Mouse (Mus musculus): ENCODE measurements around the gene Adgrl3. TPM values are rescaled to one million over a fixed set of nuclear protein-coding genes. Genes with fewer than 3 reads are reported as not detected.

The Adgrl3 gene
- total RNA-seq, 4 experiments from 2014 or later = 0.35 to 0.58 (median 0.44) TPM

GRCm38 (mm10) chr5:81073875-81074274 lies 53.9 kb downstream of the Adgrl3 start:
- no peak for DNase-seq (ENCODE audit: low spot score in 2 of 2)

DNA sequence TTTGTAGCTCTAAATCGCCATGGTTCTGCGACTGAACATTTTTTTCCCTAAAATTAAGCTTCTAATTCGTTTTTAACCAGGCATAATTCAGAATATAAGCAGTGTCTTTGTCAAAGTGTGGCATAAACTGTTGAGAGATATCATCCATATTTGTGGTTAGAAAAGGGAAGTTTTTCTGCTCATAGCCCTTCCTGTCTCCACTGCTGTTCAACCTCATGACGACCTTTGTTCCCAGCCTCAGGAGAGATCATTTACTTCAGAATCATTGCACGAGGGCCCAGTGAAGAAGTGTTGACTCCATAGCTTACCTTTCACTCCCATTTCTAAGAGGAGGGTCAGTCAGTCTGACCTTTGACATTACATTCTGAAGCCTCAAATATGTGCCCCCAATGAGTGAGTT lies 56.4 kb downstream of the Adgrl3 start:
- DNase-seq (ENCODE audit: low spot score in 2 of 2) = no peak

GRCm38 (mm10) chr5:81077031-81077430 lies 57.1 kb downstream of the Adgrl3 start:
- DNase-seq (ENCODE audit: low spot score in 2 of 2) = no peak

- DNase-seq (ENCODE audit: low spot score in 2 of 2) = no peak
Measured at GRCm38 (mm10) chr5:81077990-81078389, 58.1 kb downstream of the Adgrl3 start.

GRCm38 (mm10) chr5:81083698-81084360 lies 63.9 kb downstream of the Adgrl3 start:
- no peak for DNase-seq (ENCODE audit: low spot score in 2 of 2)

DNA sequence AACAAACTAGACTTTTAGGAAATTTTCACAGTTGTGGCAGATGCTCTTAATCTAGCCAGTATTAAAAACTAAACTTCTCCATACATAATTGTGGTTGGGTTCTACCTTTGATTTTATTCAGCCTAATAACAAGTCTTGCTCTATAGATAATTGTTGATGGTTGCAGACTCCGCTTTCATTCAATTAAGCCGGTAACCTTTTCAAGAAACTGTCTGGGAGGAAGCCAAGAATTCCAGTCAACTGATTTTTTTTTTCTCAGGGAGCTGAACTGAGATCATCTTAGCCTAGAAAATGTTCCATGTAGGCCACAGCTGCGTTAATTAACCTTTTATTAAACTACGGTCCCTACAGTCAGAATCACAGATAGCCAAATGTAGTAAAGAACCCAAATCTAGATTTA lies 65.2 kb downstream of the Adgrl3 start:
- DNase-seq (ENCODE audit: low spot score in 2 of 2) = no peak

GRCm38 (mm10) chr5:81088667-81089066 lies 68.7 kb downstream of the Adgrl3 start:
- no peak for DNase-seq (ENCODE audit: low spot score in 2 of 2)

DNA sequence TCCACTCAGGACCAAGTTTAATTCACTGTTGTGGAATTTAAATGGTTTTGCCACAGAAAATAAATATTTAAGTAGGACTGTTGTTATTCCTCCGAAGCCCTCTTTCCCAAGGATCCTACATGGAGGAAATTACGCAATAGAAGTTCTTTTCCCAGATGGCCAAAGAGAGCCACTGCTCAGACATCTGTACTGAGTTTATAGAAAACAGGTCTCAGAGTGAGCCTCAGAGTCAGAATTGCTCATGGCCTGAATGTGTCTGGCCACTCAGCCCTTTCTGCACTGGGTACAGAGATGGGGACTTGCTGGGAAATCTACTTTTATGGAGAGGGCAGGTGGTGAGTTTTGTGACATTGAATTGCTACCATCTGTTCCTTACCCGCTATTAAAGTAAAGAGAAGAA lies 74.7 kb downstream of the Adgrl3 start:
- DNase-seq (ENCODE audit: low spot score in 2 of 2) = no peak

DNA sequence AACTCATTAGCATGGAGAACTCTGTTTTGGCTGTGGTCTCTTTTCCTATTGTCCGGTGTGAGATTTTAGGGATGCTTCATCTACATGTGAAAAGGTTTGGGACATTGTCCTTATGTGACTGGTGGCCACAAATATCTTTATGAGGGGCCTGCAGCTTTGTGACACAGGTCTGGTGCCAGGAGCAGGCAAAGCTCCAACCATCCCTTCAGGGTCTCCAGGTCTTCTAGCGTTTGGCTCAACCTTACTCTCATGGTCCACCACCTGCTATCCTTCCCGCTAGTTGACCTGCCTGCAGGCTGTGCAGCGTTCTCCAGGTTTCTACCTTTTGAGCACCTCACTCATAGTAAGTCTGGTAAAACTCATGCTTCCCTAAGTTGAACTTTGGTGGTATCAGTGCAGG lies 77.2 kb downstream of the Adgrl3 start:
- no peak for DNase-seq (ENCODE audit: low spot score in 2 of 2)

DNA sequence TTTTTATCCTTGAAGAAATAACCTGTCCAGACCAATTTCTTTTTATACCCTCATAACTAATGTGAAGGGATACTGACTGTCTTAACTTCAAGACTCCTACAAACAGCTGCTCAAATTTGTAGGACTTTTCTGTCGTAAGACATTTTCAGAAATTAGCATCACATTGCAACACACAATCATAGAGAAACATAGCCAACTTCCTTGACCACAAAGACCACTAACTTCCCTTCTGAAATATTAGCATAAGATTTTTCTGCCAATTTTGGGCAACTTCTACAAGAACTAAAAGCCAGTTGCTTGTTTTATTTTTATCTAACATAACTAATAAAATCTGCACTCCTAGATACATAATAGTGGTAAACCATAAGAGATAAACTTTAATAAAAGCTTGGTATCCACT lies 87.5 kb downstream of the Adgrl3 start:
- DNase-seq (ENCODE audit: low spot score in 2 of 2) = no peak

- no peak for DNase-seq (ENCODE audit: low spot score in 2 of 2)
Measured at GRCm38 (mm10) chr5:81124483-81124882, 104.5 kb downstream of the Adgrl3 start.

- no peak for DNase-seq (ENCODE audit: low spot score in 2 of 2)
Measured at GRCm38 (mm10) chr5:81127639-81128038, 107.7 kb downstream of the Adgrl3 start.

- no peak for DNase-seq (ENCODE audit: low spot score in 2 of 2)
Measured at GRCm38 (mm10) chr5:81136394-81136793, 116.5 kb downstream of the Adgrl3 start.

DNA sequence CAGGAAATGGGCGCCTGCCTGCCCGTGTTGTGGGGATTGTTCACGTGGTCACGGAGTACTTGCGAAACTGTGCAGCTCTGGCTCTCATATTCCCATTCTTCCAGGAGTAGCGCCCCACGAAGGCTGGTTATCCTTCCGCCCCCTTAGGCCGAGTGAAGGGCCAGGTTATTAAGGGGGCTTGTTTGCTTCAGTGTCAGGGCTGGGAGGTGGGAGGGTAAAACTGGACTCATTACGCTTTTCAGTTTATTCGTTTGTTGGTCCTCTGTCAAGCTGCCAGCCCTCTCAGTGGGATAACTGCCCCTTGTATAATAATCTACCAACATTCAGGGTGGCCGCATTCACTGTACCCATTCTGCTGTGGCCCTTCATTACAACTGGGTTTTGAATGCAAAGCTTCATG lies 135.9 kb downstream of the Adgrl3 start:
- no peak for DNase-seq (ENCODE audit: low spot score in 2 of 2)

DNA sequence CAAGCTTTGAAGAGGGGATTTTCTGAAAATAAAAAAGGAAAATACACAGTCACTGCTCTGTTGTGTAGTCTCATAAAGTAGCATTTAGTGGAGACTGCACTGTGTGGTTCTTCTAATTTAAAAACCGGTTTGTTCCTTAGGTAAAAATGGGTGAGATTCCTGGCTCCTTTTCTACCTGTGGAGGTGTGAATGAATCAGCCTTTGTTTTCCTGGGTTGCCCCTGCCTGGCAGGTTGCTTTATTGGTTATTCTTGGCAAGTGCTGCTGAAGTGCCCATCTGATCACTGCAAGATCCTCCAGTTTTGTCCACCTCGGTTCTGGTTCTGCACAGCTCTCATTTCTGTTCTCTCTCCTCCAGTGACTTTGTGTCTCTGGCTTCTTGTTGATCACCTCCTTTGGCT lies 136.3 kb downstream of the Adgrl3 start:
- no peak for DNase-seq (ENCODE audit: low spot score in 2 of 2)

DNA sequence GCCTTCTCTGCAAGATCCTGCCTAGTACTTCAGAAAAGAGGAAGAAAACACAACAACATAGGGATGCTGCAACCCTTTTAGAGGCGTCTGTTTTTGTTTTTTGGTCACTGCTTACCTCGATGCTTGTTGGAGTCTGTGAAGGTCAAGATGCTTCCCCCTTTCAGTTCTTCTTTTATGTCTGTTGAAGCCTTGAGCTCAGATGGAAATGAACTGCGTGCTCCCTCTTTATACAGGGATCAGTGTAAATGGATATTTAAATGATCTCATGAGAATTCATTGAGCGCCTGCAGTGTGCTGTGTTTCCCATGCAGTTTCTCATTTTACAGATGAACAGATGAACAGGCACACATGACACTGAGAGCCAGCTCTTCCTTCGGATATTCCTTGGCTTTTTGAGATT lies 136.9 kb downstream of the Adgrl3 start:
- DNase-seq (ENCODE audit: low spot score in 2 of 2) = no peak

DNA sequence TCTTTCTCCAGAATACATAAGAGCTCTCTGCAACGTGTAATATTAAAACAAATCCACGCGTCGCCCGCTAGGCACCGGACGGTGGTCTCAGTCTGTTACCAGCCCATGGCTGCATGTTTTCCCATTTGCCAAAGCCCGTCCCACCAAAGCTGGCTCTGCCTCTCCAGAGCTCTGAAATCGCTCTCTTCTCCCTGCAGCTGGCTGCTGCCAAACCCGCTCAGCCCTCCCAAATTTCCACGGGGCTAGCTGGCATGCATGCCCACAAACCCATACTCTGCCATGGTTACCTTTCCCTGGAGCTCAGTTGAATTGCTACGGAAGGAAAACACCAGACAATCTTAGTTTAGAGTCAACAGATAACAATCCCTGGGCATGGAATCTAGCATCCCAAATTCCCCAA lies 139.1 kb downstream of the Adgrl3 start:
- DNase-seq (ENCODE audit: low spot score in 2 of 2) = no peak

DNA sequence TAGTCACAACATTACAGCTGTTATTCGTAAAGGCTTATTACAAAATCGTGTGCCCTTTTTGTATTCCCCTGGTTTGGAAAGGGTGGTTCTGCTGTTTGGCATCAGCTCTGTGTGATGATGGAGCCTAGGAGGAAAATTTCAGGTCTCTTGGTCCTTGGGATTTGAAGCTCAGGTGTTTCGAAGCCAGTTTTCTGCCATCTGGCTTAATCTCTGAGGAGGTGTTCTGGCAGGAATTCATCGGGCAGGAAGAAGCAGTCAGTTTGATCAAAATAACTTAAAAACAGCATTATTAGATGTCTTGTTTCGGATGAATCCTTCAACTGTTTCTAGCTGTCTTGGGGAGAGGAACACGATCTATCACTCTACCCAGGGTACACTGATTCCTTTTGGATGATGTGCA lies 140.5 kb downstream of the Adgrl3 start:
- no peak for DNase-seq (ENCODE audit: low spot score in 2 of 2)

- DNase-seq (ENCODE audit: low spot score in 2 of 2) = no peak
Measured at GRCm38 (mm10) chr5:81188871-81189485, 169.0 kb downstream of the Adgrl3 start.

- DNase-seq (ENCODE audit: low spot score in 2 of 2) = no peak
Measured at GRCm38 (mm10) chr5:81200354-81200753, 180.4 kb downstream of the Adgrl3 start.

DNA sequence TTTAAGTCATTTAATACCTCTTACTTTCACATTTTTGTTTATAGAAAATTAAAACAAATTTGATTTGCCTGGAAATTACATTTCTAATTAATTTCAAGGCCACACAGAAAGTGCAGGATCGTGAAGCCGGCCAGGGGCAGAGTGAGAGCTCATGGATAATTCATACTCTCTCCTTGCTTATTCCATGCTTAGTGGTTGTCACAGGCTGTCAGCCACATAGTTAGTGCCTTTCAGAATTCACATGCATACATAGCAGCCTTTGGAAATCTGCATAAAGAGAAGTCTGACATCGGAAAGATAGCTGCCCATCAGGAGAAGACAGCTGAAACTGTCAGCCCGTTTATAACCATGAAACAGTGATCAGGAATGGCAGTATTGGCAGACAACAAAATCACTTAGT lies 181.9 kb downstream of the Adgrl3 start:
- no peak for DNase-seq (ENCODE audit: low spot score in 2 of 2)

DNA sequence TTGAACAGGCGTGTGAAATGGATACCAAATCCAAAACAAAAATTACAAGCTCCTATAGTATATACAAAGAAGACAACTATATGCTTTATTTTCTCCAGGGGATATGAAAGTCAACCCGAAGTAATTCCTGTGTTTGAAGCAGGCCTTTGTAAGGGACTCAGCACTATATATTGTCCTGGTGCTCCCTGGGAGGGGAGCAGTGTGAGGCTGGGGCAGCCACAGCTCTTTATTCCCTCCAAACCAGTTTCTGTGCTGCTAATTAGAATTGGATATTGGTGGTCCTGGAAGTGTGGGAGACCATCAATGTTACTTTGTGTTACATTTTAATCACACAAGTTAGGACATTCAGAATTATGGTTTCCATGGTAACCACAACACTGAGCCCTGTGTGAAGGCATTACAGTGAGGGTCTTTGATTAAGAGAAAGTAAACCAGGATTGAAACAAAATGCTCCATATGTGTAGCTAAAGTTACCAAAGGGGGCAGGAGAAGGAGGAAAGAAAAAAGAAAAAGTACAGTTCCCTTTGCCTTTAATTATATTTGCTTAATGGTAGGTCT lies 198.6 kb downstream of the Adgrl3 start:
- DNase-seq (ENCODE audit: low spot score in 2 of 2) = no peak

DNA sequence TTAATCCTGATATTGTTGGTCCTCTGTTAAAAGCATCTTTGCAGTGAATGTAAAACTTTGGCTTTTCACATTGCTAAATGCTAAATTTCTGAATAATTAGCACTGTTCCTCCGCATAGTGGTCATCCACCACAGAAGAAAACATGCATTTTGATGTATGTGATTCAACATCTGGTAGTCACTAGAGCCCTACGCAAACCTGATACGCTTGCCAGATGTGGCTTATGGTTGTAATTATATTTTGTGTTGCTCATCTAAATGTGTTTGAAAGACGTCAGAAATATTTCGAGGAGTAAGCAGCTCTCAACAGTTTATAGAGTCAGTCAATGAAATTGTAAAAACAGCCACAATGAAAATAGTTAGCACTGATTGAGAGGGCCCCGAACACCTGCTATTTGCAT lies 204.5 kb downstream of the Adgrl3 start:
- DNase-seq (ENCODE audit: low spot score in 2 of 2) = no peak
